Mouse (Mus musculus): Measurements from ENCODE around the gene Dgkh.
"Not testable (repeated sequence)": the region's sequence is repeated elsewhere in the genome, so short reads cannot be mapped to it uniquely, and the experiment has no call there.

The Dgkh gene

DNA sequence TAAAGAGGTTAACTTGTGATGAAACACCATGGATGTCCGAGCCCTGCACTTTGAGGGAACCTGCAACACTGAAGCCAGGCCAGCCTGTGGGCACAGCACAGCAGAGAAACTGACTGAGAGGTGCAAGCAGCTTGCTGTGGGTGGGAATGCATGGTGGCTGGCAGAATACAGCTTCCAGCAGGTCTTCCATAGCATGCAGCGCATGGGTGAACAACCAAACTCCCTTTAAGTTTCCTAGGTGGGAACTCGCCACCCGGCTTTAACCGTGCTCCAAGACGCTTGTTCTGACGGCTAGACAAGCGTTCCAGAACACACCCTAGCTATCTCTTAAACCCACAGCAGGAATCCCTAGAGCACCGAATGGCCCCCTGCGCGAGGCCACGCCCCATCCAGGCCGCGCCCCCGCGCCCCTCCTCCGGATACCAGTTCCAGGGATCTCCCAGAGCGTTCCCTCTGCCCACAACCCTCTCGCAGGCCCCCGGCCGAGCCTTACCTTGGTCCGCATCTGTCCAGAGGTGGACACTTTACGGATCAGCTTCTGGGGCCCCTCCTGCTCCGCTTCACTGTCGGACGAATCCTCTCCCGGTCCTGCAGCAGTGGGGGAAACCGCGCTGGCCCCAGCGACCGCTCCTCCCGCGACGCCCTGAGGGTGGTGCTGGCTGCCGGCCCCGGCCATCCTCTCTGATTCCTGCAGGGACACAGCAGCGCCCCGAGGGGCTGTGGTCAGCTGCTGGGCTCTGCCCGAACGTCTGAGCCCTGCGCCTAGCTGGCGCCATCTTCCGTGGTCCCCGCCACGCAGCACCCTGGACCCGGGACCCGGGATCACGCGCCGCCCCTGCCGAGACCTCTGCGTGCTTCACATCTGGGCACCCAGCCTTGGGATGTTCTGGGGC is 7.9 kb downstream of the Dgkh start:
- intact Hi-C loops (cut with DNase I): no loop called here

DNA sequence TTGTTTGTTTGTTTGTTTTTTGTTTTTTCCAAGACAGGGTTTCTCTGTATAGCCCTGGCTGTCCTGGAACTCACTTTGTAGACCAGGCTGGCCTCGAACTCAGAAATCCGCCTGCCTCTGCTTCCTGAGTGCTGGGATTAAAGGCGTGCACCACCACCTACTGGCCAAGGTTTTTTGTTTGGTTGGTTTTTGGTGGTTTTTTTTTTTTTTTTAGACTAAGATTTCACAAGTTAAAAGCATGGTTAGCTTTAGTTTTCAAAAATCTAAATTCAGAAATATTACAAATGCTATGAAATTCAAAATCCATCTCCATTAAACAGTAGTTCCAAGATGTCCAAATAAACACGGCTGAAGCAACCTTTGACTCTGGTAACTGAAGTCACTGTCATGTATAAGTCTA is 8.9 kb downstream of the Dgkh start:
- intact Hi-C loops (cut with DNase I): not testable (repeated sequence)

DNA sequence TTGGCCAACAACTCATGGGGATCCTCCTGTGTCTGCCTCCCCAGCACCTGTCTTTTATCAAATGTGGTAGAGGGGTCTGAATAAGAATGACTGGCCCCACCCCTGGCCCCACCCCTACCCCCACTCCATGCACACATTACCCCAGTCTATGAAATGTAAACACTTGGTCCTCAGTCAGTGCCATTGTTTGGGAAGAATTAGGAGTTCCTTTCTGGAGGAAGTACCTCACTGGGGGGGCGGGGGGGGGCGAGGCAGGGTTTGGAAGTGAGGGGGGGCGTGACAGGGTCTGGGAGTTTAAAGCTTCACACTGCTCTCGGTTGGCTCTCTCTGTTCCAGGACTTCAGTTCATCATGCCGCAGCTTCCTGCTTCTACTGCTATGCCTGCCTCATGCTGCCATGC is 10.5 kb downstream of the Dgkh start:
- intact Hi-C loops (cut with DNase I): no loop called here

DNA sequence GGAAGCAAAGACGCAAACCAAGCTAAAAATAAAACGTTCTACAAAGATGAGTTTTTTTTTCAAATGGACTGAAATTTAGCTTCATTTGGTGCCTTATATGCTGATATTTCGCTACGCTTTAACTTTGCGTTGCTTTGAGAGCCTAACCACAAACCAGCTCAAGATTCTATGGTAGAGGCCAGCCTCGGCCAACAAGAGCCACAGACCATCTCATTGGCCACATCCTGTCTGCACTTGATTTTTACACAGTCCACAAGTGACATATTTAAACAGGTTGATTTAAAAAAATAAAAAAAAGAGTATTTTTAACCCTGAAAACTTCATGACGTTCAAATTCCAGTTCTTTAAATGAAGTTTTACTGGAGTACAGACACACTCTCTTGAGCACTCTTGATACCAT is 16.5 kb downstream of the Dgkh start:
- intact Hi-C loops (cut with DNase I): no loop called here

DNA sequence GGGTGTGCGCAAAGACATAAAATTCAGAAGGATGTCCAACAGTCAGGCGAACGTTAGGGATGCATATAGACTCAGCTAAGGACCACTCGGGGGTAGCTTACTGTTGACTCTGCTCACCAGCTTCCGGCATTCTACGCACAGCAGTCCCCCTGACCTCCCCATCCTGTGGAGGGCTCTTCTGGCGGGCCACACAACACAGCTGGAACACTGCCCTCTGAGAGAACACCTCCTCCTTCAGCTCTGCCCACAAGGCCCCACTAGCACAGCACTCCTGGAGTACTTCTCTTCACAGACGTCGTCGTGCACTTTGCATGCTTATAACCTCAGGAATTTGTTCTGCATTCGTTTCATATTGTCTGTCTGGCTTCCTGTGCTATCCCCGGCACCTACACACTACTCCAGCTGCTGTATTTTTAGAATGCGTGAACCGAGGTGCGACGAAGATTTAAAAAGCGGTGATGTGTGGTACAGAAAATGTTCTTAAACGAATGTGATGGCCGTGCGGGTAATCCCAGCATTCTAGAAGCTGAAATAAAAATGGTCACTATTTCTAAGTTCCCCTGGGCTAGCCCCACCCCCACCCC is 19.9 kb downstream of the Dgkh start:
- intact Hi-C loops (cut with DNase I): no loop called here

DNA sequence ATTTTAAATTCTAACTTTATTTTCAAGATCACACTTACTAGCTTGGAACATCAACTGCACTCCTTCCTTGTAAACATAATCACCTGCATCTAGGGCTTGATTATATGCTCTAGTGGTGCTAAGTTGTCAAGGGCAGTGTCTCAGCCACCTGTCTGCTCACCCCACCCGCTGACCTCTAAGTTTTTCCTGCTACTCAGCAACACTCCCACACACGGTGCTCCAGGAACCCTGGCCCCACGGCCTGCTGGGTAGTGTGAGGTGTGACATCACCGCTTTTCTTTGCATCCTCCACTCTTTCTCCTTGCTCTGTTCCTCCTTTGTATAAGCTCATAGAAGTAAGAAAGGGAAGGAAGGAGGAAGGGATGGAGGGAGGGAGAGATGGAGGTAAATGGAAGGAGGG is 21.9 kb downstream of the Dgkh start:
- intact Hi-C loops (cut with DNase I): no loop called here

DNA sequence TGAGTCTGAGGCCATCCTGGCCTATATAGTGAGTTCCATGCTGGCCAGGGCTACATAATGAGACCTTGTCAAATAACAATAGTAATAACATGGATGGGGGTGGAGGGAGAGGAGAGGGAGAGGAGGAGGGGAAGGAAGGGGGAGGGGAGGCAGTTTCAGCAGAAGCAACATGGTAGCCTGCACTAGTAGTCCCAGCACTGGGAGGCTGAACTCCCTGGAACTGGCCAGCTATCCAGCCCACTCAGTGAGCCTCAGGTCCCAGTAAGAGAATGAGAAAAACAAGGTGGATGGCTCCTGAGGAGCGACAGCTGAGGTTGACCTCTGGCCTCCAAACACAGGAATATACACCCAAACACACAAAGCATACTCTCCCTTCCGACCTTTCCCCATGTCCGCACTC is 27.0 kb downstream of the Dgkh start:
- intact Hi-C loops (cut with DNase I): no loop called here

DNA sequence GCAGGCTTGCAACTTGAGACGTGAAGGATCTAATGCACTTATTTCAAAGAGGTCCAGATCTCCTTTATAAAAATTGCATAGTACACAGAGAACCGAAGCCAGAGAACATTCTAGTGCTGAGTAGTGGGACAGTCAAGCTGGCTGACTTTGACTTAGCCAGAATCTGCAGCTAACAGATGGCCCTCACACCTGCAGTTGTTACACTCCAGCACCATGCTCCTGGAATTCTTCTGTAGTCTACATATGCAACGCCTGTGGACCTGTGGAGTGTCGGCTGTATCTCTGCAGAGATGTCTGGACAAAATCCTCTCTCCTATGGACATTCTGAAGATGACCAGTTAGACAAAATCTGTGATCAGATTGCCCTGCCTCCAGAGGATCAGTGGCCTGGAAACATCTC is 28.6 kb downstream of the Dgkh start:
- intact Hi-C loops (cut with DNase I): no loop called here

DNA sequence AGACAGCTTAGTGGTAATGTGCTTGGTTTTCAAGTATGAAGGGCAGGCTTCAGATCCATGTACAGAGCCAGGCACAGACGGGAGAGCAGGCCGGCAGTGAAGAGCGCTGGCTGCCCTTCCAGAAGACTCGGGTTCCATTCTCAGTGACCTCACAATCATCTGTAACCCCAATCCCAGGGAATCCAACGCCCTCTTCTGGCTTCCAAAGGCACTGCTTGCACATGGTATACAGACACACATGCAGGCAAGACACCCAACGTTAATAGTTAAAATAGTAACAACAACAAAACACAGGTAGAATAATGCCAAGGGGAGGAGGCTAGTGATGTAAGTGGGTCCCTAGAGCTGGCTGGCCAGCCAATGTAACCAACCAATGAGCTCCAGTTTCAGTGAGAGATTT is 29.2 kb downstream of the Dgkh start:
- intact Hi-C loops (cut with DNase I): no loop called here

DNA sequence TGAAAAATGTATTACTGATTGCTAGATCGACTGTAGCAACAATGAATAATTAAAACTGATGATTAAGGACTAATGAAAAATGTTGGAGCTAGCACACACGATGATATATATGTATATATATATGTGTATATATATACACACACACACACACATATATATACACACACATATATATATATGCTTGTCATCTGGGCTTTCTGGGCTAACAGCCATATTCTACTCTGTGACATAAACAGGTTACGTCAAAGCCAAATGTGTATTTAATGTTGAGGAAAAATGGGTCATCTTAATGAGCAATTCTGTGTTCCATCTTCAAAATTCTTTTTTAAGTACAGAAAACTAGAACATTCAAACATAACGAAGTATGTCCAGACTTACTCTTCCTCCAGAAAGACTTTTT is 30.5 kb downstream of the Dgkh start:
- intact Hi-C loops (cut with DNase I): no loop called here

DNA sequence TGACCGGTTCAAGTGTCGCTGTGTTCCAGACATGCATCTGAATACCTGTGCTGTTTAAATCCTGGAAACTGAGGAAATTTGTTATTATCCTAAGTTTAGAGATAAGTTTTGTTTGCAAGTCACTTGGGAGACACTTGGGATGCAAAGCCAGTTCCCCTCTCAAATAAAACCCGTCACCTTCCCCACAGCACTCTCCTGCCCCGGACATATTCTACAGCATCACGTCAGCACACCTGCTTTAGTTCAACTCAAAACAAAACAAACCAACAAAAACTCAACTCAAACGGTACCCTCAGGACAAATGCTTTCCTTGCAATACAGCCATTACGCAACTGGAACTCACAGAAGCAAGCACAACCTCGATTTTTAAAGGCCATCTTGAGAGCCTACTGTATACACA is 31.1 kb downstream of the Dgkh start:
- intact Hi-C loops (cut with DNase I): no loop called here

DNA sequence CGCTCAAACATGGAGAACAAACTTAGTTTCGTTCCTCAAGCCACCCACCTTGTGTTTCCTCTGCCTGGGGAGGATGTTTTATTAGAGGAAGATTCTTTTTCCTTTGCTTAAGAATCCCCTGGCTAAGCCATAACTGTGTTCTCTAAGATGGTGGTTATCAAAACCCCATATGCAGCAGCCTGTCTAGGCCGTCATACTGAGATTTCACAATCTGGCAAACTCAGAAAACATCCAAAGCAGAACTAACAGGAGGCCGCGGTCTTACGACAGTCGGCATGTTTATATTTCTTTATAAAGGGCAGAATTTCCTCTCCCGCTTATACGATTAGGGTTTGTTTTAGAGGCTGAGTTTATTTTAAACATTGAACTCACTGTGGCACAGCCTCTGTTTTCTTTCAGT is 31.5 kb downstream of the Dgkh start:
- intact Hi-C loops (cut with DNase I): no loop called here

DNA sequence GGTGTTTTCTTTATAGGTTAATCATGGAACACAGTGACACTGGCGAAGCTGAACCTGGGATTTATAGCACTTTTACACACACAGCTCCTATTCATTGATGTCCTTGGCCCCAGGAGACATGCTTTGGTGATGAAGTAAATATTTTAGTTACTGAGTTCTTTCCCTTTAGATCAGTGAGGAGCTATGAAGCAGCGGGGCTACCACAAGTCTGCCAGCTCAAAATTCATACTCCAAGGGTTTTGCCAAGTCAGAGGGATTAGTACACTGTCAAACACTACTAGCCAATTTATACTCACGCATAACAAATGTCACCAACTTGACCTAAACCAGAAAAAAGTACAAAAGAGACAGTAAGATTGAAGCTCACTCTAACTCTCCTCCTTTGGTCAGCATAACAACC is 32.9 kb downstream of the Dgkh start:
- intact Hi-C loops (cut with DNase I): no loop called here

DNA sequence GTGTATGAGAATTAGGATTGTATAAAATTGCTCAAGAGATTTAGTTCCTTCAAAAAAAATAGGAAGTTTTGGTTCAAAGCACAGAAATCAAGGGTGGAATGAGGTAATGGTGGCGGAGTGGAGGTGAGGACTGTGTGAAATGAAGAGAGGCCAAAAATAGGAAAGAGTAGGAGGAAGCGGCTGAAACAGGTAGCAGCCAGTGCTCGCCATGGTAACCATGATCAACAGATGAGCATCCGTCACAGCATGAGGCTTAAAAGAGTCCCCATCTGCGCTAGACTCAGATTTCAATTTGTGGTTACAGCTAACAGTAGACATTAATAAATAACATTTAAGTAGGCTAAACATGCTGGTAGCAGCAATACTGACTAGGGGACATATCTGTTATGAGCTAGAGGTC is 33.4 kb downstream of the Dgkh start:
- intact Hi-C loops (cut with DNase I): no loop called here

DNA sequence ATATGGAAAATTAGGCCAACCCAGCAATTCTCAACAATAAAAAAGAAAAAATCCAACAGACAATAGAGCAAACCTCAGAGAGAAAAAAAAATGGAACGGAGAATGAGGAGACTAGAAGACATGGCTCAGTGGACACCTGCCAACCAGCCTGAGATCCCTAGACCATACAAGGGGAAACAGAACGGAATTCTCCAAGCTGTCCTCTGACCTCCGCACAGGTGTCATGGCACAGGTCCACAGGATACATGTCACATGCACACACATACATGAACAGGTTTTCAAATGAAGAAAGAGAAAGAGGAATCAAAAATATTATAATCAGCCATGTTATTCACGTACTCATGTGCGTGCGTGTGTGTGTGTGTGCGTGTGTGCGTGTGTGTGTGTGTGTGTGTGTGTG is 38.5 kb downstream of the Dgkh start:
- intact Hi-C loops (cut with DNase I): no loop called here

DNA sequence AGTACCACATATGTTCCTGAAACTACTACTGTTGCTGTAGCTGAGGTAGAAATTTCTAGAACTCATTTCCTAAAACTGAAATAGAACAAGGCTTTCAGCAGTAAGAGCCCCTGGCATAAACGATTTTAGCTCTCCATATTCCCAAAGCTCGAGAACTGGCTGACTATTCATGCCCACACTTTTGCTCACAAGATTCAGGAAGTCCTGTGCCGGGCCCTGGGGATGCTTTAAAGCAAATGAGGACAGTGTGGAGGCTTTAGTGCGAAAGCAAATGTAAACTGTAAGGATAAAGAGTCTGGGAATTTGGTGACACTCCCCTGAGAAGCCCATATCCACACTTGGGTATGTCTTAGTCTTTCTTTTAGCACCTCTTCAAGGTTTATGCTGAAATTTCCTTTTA is 40.0 kb downstream of the Dgkh start:
- intact Hi-C loops (cut with DNase I): no loop called here

DNA sequence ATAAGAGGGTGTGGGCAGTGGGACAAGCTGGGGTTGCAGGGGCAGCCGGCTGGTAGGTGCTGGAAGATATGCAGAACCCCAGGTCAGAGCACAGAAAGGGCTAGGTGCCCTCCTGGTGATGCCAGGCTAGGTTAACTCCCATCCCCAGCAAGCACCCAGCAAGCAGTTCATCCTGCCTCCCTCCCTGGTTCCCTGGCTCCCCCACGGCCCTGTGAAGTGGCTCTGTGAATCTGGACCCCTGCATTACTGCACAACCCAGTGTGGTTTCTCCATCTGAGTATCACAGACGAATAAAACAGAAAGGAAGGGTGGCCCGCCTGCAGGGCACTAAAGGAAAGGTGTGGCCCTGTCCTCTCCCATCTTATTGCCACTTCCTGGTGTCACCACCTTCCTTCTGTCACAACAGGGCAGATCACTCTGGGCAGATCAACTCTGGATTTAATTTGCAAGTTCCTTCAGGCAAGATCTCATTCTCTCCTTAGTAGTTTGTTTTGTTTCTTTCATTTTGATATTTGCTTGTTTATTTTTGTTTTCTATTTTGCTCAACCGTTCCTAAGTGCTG is 40.6 kb downstream of the Dgkh start:
- intact Hi-C loops (cut with DNase I): no loop called here

DNA sequence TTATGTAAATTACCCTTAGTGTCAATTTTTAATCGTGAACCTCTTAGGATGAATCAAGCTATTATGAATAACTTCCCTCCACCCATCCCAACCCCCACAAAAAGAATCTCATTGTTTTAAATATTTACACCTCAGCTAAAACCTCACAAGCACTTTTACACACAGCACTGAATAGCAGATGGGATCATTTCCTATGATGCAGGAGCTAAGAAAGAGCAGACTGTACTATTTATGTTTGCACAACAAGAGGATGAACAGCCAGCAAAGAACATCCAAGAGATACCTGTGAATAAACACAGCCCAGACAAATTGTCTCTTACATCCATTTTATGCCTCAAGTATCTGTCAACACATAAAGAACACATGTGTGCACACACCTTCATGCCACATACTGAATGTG is 41.7 kb downstream of the Dgkh start:
- intact Hi-C loops (cut with DNase I): no loop called here

DNA sequence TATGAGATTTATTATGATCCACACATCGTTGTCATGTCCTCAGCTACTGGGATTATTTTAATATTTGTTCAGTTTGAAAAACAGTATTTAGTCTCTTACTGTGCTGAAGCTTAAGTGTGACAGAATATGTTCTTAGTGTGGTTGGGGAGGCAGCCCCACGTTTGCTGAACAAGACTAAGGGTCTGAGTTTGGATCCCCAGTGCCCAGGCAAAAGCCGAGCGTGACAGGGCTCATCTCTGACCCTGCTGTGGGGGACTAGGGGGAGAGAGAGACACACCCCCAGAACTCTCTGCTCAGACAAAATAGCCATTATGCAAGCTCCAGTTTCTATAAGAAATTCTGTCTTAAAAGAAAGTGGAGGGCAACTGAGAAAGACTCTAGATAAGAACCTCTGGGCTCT is 42.2 kb downstream of the Dgkh start:
- intact Hi-C loops (cut with DNase I): no loop called here

DNA sequence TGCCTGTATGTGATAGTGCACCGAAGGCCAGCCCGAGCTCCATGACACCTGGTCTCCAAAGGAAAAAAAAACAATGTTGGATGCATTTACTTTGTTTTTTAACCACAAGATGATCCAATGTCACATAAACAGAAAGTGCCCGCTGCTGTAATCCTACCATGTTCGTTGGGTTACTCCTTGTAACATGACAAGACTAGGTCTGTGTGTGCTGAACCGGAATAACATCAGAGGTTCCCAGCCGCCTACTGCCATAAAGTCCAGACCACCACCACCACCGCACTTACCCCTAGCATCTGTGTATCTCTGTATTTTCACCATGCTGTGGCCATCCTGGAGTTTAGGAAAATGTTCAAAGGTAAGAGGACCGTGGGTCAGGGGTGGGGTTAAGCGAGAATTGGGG is 42.6 kb downstream of the Dgkh start:
- intact Hi-C loops (cut with DNase I): no loop called here

DNA sequence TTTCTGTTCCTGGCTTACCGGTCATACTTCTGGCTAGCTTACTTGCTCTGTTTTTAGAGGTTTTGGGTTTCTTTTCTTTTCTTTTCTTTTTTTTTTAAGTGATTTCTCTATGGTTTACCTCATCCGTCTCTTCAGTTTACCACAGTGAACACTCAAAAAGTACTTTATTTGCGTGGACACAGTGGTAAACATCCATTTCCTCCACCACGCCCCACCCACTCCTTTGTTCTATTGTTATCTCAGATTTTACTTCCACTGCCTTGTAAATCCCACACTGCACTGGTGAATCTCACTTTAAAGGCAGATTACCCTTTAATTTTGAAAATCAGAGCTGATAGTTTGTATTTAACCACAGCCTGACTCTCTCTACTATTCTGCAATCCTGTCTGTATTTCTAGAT is 44.9 kb downstream of the Dgkh start:
- intact Hi-C loops (cut with DNase I): no loop called here

DNA sequence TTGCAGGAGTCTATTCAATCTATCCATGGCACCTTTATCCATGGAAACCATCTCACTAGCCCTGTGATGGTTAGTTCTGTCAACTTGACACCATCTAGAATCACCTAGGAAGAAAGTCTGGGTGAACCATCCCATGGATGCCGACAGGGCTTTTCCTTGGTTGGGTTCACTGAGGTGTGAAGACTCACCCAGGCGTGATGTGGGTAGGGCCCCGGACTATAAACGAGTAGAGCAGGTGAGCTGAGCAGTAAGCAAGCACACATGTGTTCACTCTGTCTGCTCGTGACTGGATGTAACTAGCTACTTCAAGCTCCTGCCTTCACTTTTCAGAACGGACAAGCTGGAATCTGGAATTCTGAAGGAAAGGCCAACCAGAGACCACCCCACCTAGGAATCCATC is 45.9 kb downstream of the Dgkh start:
- intact Hi-C loops (cut with DNase I): no loop called here

DNA sequence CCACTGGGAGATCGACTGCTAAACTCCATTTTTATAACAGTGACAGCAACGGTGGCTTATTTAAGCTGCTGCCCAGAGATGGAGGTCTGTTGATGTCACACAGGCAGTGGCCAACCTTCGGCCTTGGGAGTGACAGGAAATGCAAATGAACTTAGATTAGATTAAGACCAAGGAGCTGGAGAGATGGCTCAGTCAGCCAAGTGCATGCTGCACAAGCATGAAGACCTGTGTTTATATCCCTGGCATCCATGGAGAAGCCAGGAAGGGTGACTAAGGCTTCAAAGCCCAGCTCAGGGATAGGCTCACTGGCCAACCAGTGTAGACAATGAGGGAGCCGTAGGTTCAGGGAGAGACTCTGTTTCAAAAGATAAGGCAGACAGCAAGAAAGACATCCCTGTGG is 48.4 kb downstream of the Dgkh start:
- intact Hi-C loops (cut with DNase I): no loop called here

All from adrenal gland (tissue).